Mouse (Mus musculus) liver, adult 2 months (tissue): ENCODE results near the gene Sec31a. TPM values are rescaled to one million over a fixed set of nuclear protein-coding genes. Genes with fewer than 3 reads are reported as not detected.

ENCODE experiments used
- DNase-seq: peaks from one replicate; pipeline ENCODE4 v3.0.0-alpha.2; 2011; ENCODE audit warnings: low read depth, low spot score; ENCODE audit errors: extremely low read depth
- H3K27ac ChIP-seq: fragments of 200-500 bp; replicated peaks from 2 replicates; pipeline ENCODE4 v1.5.1; 2012; ENCODE audit warnings: low read depth, mild to moderate bottlenecking, control low read depth, inconsistent platforms, low read length; ENCODE audit not compliant: insufficient read depth
- H3K27me3 ChIP-seq: fragments of 200-500 bp; 2 replicates; pipeline ENCODE4 v1.6.1; 2012; ENCODE audit warnings: mild to moderate bottlenecking, moderate library complexity, low read length, inconsistent platforms; ENCODE audit not compliant: control insufficient read depth, insufficient read depth
- H3K36me3 ChIP-seq: fragments of 200-500 bp; 2 replicates; pipeline ENCODE4 v1.6.1; 2012; ENCODE audit warnings: low read length, inconsistent platforms; ENCODE audit not compliant: control insufficient read depth, insufficient read depth
- H3K4me1 ChIP-seq: fragments of 200-500 bp; 2 replicates; pipeline ENCODE4 v1.6.1; 2011; ENCODE audit warnings: low read length; ENCODE audit not compliant: control insufficient read depth, insufficient read depth
- H3K4me3 ChIP-seq: fragments of 200-500 bp; 2 replicates; pipeline ENCODE4 v1.5.1; 2011; ENCODE audit warnings: low read depth, mild to moderate bottlenecking, control low read depth, low read length, moderate library complexity; ENCODE audit not compliant: insufficient read depth
- H3K79me2 ChIP-seq: fragments of 200-500 bp; 2 replicates; pipeline ENCODE4 v1.6.1; 2012; ENCODE audit warnings: inconsistent platforms, mild to moderate bottlenecking, low read length, moderate library complexity; ENCODE audit not compliant: control insufficient read depth, insufficient read depth
- H3K9ac ChIP-seq: fragments of 200-500 bp; 2 replicates; pipeline ENCODE4 v1.6.1; 2012; ENCODE audit warnings: low read depth, mild to moderate bottlenecking, control low read depth, inconsistent platforms, low read length
- CTCF ChIP-seq: fragments of 200-500 bp; IDR thresholded peaks from 2 replicates; pipeline ENCODE4 v1.5.1; 2011; ENCODE audit warnings: low read depth, low read length, control low read depth
- POLR2A ChIP-seq: fragments of 200-500 bp; IDR thresholded peaks from 2 replicates; pipeline ENCODE4 v1.6.1; 2011; ENCODE audit warnings: low read length, control low read depth; ENCODE audit not compliant: insufficient read depth; ENCODE audit errors: extremely low read depth
- WGBS: fragments of 180-500 bp; shearing (Covaris S2); methylation state at CpG from one replicate; pipeline ENCODE4 v1.1.7; 2018; 5-methylcytosine and 5-hydroxymethylcytosine counted together
- polyA plus RNA-seq: library from polyadenylated mRNA; depleted of rRNA; stranded (reverse); fragments of >200 nt; gene quantifications from 2 replicates; pipeline ENCODE4 v1.2.3, GENCODE M21; 2012
- total RNA-seq: library from RNA; depleted of rRNA; stranded (reverse); fragments of >200 nt; gene quantifications from 2 replicates; pipeline ENCODE4 v1.2.3, GENCODE M21; 2014

Gene Sec31a
- total and polyA plus RNA-seq, 2 experiments: 76.1 to 188 TPM

DNA sequence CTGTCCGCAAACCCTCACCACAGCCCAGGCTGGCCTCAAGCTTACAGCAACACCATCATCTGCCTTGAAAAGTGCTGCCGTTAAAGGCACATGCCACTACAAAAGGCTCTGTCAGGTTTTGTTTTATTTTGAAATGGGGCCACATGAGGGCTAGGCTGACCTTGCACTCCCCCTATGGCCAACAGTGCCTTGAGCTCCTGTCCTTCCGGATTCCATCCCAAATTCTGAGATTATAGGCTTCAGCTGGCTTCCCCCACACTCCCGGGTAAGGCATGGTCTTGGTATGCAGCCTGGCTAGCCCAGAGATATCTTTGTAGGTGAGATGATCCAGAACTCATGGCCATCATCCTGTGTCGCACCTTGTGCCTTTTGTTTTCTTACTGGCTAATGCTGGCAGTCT is 21.9 kb upstream of the Sec31a start:
- no peak overlapping the region for H3K27ac ChIP-seq
- DNase-seq: no peak
- peaks cover 2% of the 10 kb centered on the region; the same call in 1 of the 2 replicates for H3K36me3 ChIP-seq
- no peaks in the 10 kb centered on the region for H3K79me2 ChIP-seq
- no peak overlapping the region for H3K4me3 ChIP-seq
- WGBS: 100% methylated on average over 5 of the region's 5 CpGs
- H3K9ac ChIP-seq: no peak overlapping the region
- no peaks in the 10 kb centered on the region for H3K4me1 ChIP-seq
- no peaks in the 10 kb centered on the region for H3K27me3 ChIP-seq
- no peak for TF ChIP-seq CTCF
- TF ChIP-seq POLR2A: no peak

GRCm38 (mm10) chr5:100437086-100437485 is 21.1 kb upstream of the Sec31a start:
- no peaks in the 10 kb centered on the region for H3K79me2 ChIP-seq
- H3K27me3 ChIP-seq: no peaks in the 10 kb centered on the region
- no peak overlapping the region for H3K4me3 ChIP-seq
- H3K9ac ChIP-seq: no peak overlapping the region
- no peak for DNase-seq
- H3K4me1 ChIP-seq: no peaks in the 10 kb centered on the region
- no peaks in the 10 kb centered on the region for H3K36me3 ChIP-seq
- 99% methylated on average over 4 of the region's 4 CpGs for WGBS
- TF ChIP-seq CTCF (peak; percentile 21; the same call in 1 of the 2 replicates), POLR2A (no peak)
- H3K27ac ChIP-seq: no peak overlapping the region

GRCm38 (mm10) chr5:100430966-100431365 is 14.9 kb upstream of the Sec31a start:
- peaks cover 11% of the 10 kb centered on the region; the same call in 1 of the 2 replicates for H3K36me3 ChIP-seq
- no peak overlapping the region for H3K4me3 ChIP-seq
- H3K27me3 ChIP-seq: no peaks in the 10 kb centered on the region
- no peak overlapping the region for H3K27ac ChIP-seq
- peaks cover 10% of the 10 kb centered on the region; the same call in 1 of the 2 replicates for H3K79me2 ChIP-seq
- H3K4me1 ChIP-seq: peaks cover 10% of the 10 kb centered on the region
- TF ChIP-seq CTCF (no peak), POLR2A (no peak)
- H3K9ac ChIP-seq: no peak overlapping the region
- no peak for DNase-seq
- 70% methylated on average over 2 of the region's 2 CpGs for WGBS

DNA sequence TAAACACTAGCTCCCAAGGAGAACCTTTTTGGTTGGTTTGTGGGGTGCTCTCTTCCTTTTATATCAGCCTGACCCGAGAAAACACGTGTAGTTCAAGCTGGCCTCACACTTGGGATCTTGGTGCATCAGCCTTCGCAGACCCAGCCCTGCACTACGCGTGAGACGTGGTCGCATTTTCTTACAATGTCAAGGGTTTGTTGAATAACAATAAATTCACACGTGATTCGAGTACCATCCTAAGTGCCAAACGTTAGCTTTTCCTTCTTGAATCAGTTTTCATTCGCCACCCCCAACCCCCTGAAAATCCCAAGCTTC is 14.0 kb upstream of the Sec31a start:
- Histone ChIP-seq H3K36me3 (peaks cover 13% of the 10 kb centered on the region; the same call in 1 of the 2 replicates), H3K27ac (peak overlapping the region; percentile 76), H3K27me3 (no peaks in the 10 kb centered on the region), H3K4me1 (peaks cover 10% of the 10 kb centered on the region), H3K9ac (peak overlapping the region; percentile 89), H3K4me3 (peak overlapping the region; percentile 83), H3K79me2 (peaks cover 10% of the 10 kb centered on the region; the same call in 1 of the 2 replicates)
- 2% methylated on average over 11 of the region's 11 CpGs for WGBS
- TF ChIP-seq CTCF (no peak), POLR2A (no peak)
- no peak for DNase-seq

- Histone ChIP-seq H3K27ac (peak overlapping the region; percentile 76), H3K4me3 (peak overlapping the region; percentile 83), H3K27me3 (no peaks in the 10 kb centered on the region), H3K79me2 (peaks cover 10% of the 10 kb centered on the region; the same call in 1 of the 2 replicates), H3K4me1 (peaks cover 10% of the 10 kb centered on the region), H3K36me3 (peaks cover 13% of the 10 kb centered on the region; the same call in 1 of the 2 replicates), H3K9ac (peak overlapping the region; percentile 89)
- WGBS: under 1% methylated on average over 53 of the region's 53 CpGs
- TF ChIP-seq CTCF: no peak
- peak; percentile 71 for TF ChIP-seq POLR2A
- peak; percentile 97 for DNase-seq
Observed at GRCm38 (mm10) chr5:100429344-100430075, 13.5 kb upstream of the Sec31a start.
